Mouse (Mus musculus) kidney, adult 2 months (tissue): ENCODE data around the gene Lipc.

ENCODE experiments used
- CTCF ChIP-seq: fragments of 200-500 bp; conservative IDR thresholded peaks from 2 replicates; pipeline ENCODE4 v1.5.1; 2011; ENCODE audit warnings: low read depth, mild to moderate bottlenecking, control low read depth, low read length, moderate library complexity, mixed read lengths; ENCODE audit not compliant: insufficient read depth, insufficient read length
- POLR2A ChIP-seq: fragments of 200-500 bp; IDR thresholded peaks from one replicate; pipeline ENCODE4 v1.6.1; 2011; ENCODE audit warnings: low read depth, low read length, control low read depth

GRCm38 (mm10) chr9:70834730-70835154 is 117.3 kb downstream of the Lipc start:
- no peak for TF ChIP-seq POLR2A
- TF ChIP-seq CTCF: no peak
